Mouse (Mus musculus) liver, embryonic 11.5 days (tissue): ENCODE measurements around the gene Lyz2. TPM values are rescaled to one million over a fixed set of nuclear protein-coding genes. Genes with fewer than 3 reads are reported as not detected.

Experiments used
- ATAC-seq: fragments of 200-750 bp; cut with Nextera tagmentation; replicated peaks from 2 replicates; pipeline ENCODE4 v1.8.0; 2017; ENCODE audit warnings: moderate number of reproducible peaks, mild to moderate bottlenecking, moderate TSS enrichment, moderate library complexity; ENCODE audit not compliant: low FRiP score
- DNase-seq: peaks from one replicate; pipeline ENCODE4 v3.0.0-alpha.2; 2017; ENCODE audit warnings: low spot score
- H3K27ac ChIP-seq: fragments of 300-500 bp; sonication (generic); 2 replicates; pipeline ENCODE4 v1.5.1; 2014; ENCODE audit warnings: mild to moderate bottlenecking, low read depth, low read length, control low read depth
- H3K27me3 ChIP-seq: fragments of 300-500 bp; sonication (generic); replicated peaks from 2 replicates; pipeline ENCODE4 v1.6.1; 2014; ENCODE audit warnings: low read length, mixed read lengths; ENCODE audit not compliant: control insufficient read depth, insufficient read depth
- H3K36me3 ChIP-seq: fragments of 300-500 bp; sonication (generic); 2 replicates; pipeline ENCODE4 v1.6.1; 2014; ENCODE audit warnings: mild to moderate bottlenecking, low read length, moderate library complexity, mixed read lengths; ENCODE audit not compliant: control insufficient read depth, insufficient read depth
- H3K4me1 ChIP-seq: fragments of 300-500 bp; sonication (generic); replicated peaks from 2 replicates; pipeline ENCODE4 v1.6.1; 2014; ENCODE audit warnings: low read length, mixed read lengths; ENCODE audit not compliant: control insufficient read depth, insufficient read depth
- H3K4me2 ChIP-seq: fragments of 300-500 bp; sonication (generic); 2 replicates; pipeline ENCODE4 v1.6.1; 2014; ENCODE audit warnings: mild to moderate bottlenecking, control low read depth, moderate library complexity
- H3K4me3 ChIP-seq: fragments of 300-500 bp; sonication (generic); 2 replicates; pipeline ENCODE4 v1.5.1; 2014; ENCODE audit warnings: low read depth, low read length, control low read depth
- H3K9ac ChIP-seq: fragments of 300-500 bp; sonication (generic); 2 replicates; pipeline ENCODE4 v1.6.1; 2014; ENCODE audit warnings: low read depth, low read length, control low read depth
- H3K9me3 ChIP-seq: fragments of 300-500 bp; sonication (generic); 2 replicates; pipeline ENCODE4 v1.6.1; 2016; ENCODE audit warnings: low read length, inconsistent platforms, mixed read lengths; ENCODE audit not compliant: control insufficient read depth
- WGBS: fragments of 180-500 bp; shearing (Covaris S2); extraction: QIAGEN DNeasy Blood & Tissue Kit; methylation state at CpG from one replicate; pipeline ENCODE4 v1.1.7; 2014; 5-methylcytosine and 5-hydroxymethylcytosine counted together
- polyA plus RNA-seq: library from polyadenylated mRNA; unstranded; fragments of >200 nt; fragmentation: Nextera tagmentation; extraction: Ambion mirVana; gene quantifications from 2 replicates; pipeline ENCODE4 v1.2.1, GENCODE M21; 2014

The Lyz2 gene
- 86.2 and 92.6 TPM in 2 replicates for polyA plus RNA-seq

DNA sequence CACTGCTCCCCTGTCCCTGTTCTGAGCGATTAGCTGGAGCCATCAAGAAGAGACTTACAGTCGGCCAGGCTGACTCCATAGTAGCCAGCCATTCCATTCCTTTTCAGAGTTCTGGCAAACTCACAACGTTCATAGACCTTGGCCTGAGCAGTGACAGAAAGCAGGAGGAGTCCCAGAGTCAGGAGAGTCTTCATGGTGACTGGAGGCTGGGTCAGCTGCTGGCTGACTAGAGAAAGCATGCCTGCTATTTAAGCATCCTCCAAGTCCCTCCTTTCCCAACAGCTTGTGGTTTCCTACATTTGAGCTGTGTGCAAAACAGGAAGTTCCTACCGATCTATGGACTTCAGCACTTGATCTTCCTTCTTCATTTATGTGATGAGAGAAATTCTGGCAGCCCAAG lies at the start of gene Lyz2:
Lyz2 (minus strand) TSS at position 273 of the 400 bp plus-strand sequence.
- no peak for DNase-seq
- H3K9ac ChIP-seq, result no peak within 1 kb of the TSS
- no peaks in the 10 kb centered on the region for H3K4me1 ChIP-seq
- H3K4me2 ChIP-seq, result no peak within 1 kb of the TSS; the same call in 1 of the 2 replicates
- H3K9me3 ChIP-seq, result no peaks in the 10 kb centered on the region
- H3K27me3 ChIP-seq, result no peaks in the 10 kb centered on the region
- no peaks in the 10 kb centered on the region for H3K36me3 ChIP-seq
- H3K4me3 ChIP-seq, result no peak within 1 kb of the TSS
- WGBS, result 32% methylated on average over 4 of the region's 4 CpGs
- no peak within 1 kb of the TSS for H3K27ac ChIP-seq
- ATAC-seq, result no peak

- WGBS, result 64% methylated on average over 5 of the region's 5 CpGs
- DNase-seq (no peak), ATAC-seq (no peak; the same call in 1 of the 2 replicates)
- Histone ChIP-seq H3K4me2 (no peak overlapping the region), H3K27ac (no peak overlapping the region), H3K9me3 (no peaks in the 10 kb centered on the region), H3K27me3 (no peaks in the 10 kb centered on the region), H3K4me3 (no peak overlapping the region), H3K9ac (no peak overlapping the region), H3K36me3 (no peaks in the 10 kb centered on the region), H3K4me1 (no peaks in the 10 kb centered on the region; the same call in 1 of the 2 replicates)
These were observed 48.4 kb upstream of the Lyz2 start for GRCm38 (mm10) chr10:117330521-117330920.

DNA sequence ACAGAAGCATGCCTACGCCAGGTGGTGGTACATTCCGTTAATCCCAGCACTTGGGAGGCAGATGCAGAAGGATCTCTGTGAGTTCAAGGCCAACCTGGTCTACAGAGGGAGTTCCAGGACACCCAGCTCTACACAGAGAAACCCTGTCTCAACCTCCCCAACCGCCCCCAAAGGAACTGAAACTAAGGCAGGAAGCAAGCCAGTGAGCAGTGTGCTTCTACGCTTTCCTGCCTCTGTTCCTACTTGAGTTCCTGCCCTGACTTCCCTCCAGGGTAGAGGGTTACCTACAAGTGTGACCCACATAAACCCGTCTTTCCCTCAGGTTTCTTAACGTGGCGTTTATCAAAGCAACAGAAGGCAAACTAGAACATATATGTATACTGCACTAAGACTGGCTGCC lies 41.7 kb upstream of the Lyz2 start:
- Histone ChIP-seq H3K9me3 (no peaks in the 10 kb centered on the region), H3K9ac (no peak overlapping the region), H3K27me3 (no peaks in the 10 kb centered on the region), H3K4me3 (no peak overlapping the region), H3K4me1 (no peaks in the 10 kb centered on the region), H3K36me3 (no peaks in the 10 kb centered on the region), H3K27ac (no peak overlapping the region), H3K4me2 (no peak overlapping the region)
- no peak for DNase-seq
- no peak for ATAC-seq
- 77% methylated on average over 7 of the region's 7 CpGs for WGBS

- H3K9ac ChIP-seq, result no peak overlapping the region
- no peaks in the 10 kb centered on the region for H3K36me3 ChIP-seq
- no peaks in the 10 kb centered on the region for H3K27me3 ChIP-seq
- no peak overlapping the region for H3K4me3 ChIP-seq
- 85% methylated on average over 5 of the region's 5 CpGs for WGBS
- DNase-seq, result no peak
- H3K4me2 ChIP-seq, result no peak overlapping the region
- H3K27ac ChIP-seq, result no peak overlapping the region
- no peaks in the 10 kb centered on the region for H3K9me3 ChIP-seq
- no peak for ATAC-seq
- no peaks in the 10 kb centered on the region for H3K4me1 ChIP-seq
These were observed 40.5 kb upstream of the Lyz2 start for GRCm38 (mm10) chr10:117322630-117323029.

- H3K27me3 ChIP-seq, result no peaks in the 10 kb centered on the region
- H3K4me1 ChIP-seq, result no peaks in the 10 kb centered on the region
- WGBS, result 81% methylated on average over 3 of the region's 3 CpGs
- ATAC-seq (no peak), DNase-seq (no peak)
- H3K36me3 ChIP-seq, result no peaks in the 10 kb centered on the region
- H3K27ac ChIP-seq, result no peak overlapping the region
- no peak overlapping the region for H3K4me3 ChIP-seq
- H3K9ac ChIP-seq, result no peak overlapping the region
- H3K4me2 ChIP-seq, result no peak overlapping the region
- H3K9me3 ChIP-seq, result no peaks in the 10 kb centered on the region
These were observed 38.5 kb upstream of the Lyz2 start for GRCm38 (mm10) chr10:117320571-117320981.

DNA sequence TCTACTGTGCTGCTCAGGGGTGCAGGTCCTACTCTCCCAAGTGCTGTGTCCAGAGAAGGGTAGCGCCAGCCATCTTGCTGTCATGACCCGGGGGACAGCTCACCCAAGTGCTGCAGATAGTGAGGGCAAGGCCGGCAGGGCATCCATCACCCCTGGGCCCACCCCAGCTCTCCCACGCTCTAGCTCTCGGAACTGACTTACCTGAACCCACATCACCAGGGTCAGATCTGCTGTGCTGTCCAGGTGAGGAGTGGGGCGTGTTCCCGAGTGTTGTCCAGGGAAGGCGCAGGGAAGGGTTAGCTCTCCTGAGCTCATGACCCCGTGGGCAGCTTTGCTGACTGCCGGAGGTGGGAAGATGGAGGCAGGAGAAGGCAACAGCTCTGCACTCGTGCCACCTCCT lies 34.3 kb upstream of the Lyz2 start:
- no peaks in the 10 kb centered on the region for H3K27me3 ChIP-seq
- 84% methylated on average over 11 of the region's 11 CpGs for whole genome bisulfite sequencing
- no peaks in the 10 kb centered on the region for H3K9me3 ChIP-seq
- H3K36me3 ChIP-seq, result no peaks in the 10 kb centered on the region
- DNase-seq (no peak), ATAC-seq (no peak)
- no peak overlapping the region for H3K9ac ChIP-seq
- no peak overlapping the region for H3K4me3 ChIP-seq
- H3K27ac ChIP-seq, result no peak overlapping the region
- H3K4me2 ChIP-seq, result no peak overlapping the region
- no peaks in the 10 kb centered on the region for H3K4me1 ChIP-seq

GRCm38 (mm10) chr10:117313133-117313532 lies 31.0 kb upstream of the Lyz2 start:
- H3K27ac ChIP-seq, result no peak overlapping the region
- no peak overlapping the region for H3K4me3 ChIP-seq
- no peaks in the 10 kb centered on the region for H3K27me3 ChIP-seq
- H3K4me1 ChIP-seq, result no peaks in the 10 kb centered on the region
- H3K9me3 ChIP-seq, result no peaks in the 10 kb centered on the region
- H3K36me3 ChIP-seq, result no peaks in the 10 kb centered on the region
- H3K9ac ChIP-seq, result no peak overlapping the region
- H3K4me2 ChIP-seq, result no peak overlapping the region
- ATAC-seq (no peak), DNase-seq (no peak)
- WGBS, result 80% methylated on average over 2 of the region's 2 CpGs

DNA sequence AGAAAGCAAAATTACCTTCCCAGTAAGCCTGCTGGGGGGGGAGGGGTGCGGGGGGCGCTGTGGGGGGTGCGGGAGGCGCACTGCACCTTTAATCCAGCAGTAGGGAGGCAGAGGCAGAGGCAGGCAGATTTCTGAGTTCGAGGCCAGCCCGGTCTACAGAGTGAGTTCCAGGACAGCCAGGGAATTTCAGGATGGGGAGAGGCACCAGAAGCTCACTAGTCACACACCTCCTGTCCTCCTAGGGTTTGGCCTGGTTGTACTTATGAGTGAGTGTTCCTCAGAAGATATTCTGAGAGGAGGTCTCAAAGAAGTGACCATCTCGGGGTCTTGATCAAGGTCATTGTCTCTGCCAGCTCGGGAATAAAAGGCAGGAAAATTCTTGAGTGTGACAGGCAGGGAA lies 30.0 kb upstream of the Lyz2 start:
- H3K9ac ChIP-seq, result no peak overlapping the region
- DNase-seq (no peak), ATAC-seq (no peak)
- H3K27me3 ChIP-seq, result no peaks in the 10 kb centered on the region
- no peak overlapping the region for H3K4me2 ChIP-seq
- no peaks in the 10 kb centered on the region for H3K4me1 ChIP-seq
- H3K27ac ChIP-seq, result no peak overlapping the region
- 70% methylated on average over 8 of the region's 8 CpGs for WGBS
- H3K36me3 ChIP-seq, result no peaks in the 10 kb centered on the region
- H3K4me3 ChIP-seq, result no peak overlapping the region
- no peaks in the 10 kb centered on the region for H3K9me3 ChIP-seq

GRCm38 (mm10) chr10:117304371-117304770 lies 22.2 kb upstream of the Lyz2 start:
- Histone ChIP-seq H3K4me3 (no peak overlapping the region), H3K36me3 (no peaks in the 10 kb centered on the region), H3K27ac (no peak overlapping the region), H3K4me2 (no peak overlapping the region), H3K9ac (no peak overlapping the region), H3K27me3 (no peaks in the 10 kb centered on the region), H3K4me1 (no peaks in the 10 kb centered on the region), H3K9me3 (no peaks in the 10 kb centered on the region)
- WGBS, result 70% methylated on average over 5 of the region's 5 CpGs
- no peak for DNase-seq
- ATAC-seq, result no peak
